Mouse (Mus musculus) liver, postnatal 0 days (tissue): ENCODE measurements around the gene Lrrc20. TPM values are rescaled to one million over a fixed set of nuclear protein-coding genes. Genes with fewer than 3 reads are reported as not detected.

Experiments used
- ATAC-seq: fragments of 200-750 bp; cut with Nextera tagmentation; 2 replicates; pipeline ENCODE4 v1.8.0; 2017; ENCODE audit warnings: mild to moderate bottlenecking, moderate library complexity
- DNase-seq: peaks from one replicate; pipeline ENCODE4 v3.0.0-alpha.2; 2016
- H3K27ac ChIP-seq: fragments of 300-500 bp; sonication (generic); 2 replicates; pipeline ENCODE4 v1.5.1; 2014; ENCODE audit warnings: antibody characterized with exemption, moderate library complexity, mild to moderate bottlenecking, low read depth
- H3K27me3 ChIP-seq: fragments of 300-500 bp; sonication (generic); 2 replicates; pipeline ENCODE4 v1.6.1; 2014; ENCODE audit warnings: low read length, control low read depth, mixed read lengths; ENCODE audit not compliant: insufficient read depth
- H3K36me3 ChIP-seq: fragments of 300-500 bp; sonication (generic); replicated peaks from 2 replicates; pipeline ENCODE4 v1.6.1; 2014; ENCODE audit warnings: mild to moderate bottlenecking, control low read depth, low read length, moderate library complexity, mixed read lengths; ENCODE audit not compliant: insufficient read depth
- H3K4me1 ChIP-seq: fragments of 300-500 bp; sonication (generic); 2 replicates; pipeline ENCODE4 v1.6.1; 2014; ENCODE audit warnings: antibody characterized with exemption, mild to moderate bottlenecking, control low read depth; ENCODE audit not compliant: insufficient read depth
- H3K4me2 ChIP-seq: fragments of 300-500 bp; sonication (generic); 2 replicates; pipeline ENCODE4 v1.6.1; 2014; ENCODE audit warnings: low read depth, mild to moderate bottlenecking, low read length, moderate library complexity, mixed read lengths
- H3K4me3 ChIP-seq: fragments of 300-500 bp; sonication (generic); 2 replicates; pipeline ENCODE4 v1.5.1; 2014; ENCODE audit warnings: low read depth, low read length
- H3K9ac ChIP-seq: fragments of 300-500 bp; sonication (generic); replicated peaks from 2 replicates; pipeline ENCODE4 v1.6.1; 2014; ENCODE audit warnings: mild to moderate bottlenecking, moderate library complexity
- H3K9me3 ChIP-seq: fragments of 300-500 bp; sonication (generic); 2 replicates; pipeline ENCODE4 v1.6.1; 2016; ENCODE audit warnings: mild to moderate bottlenecking, control low read depth, low read length, mixed read lengths
- CTCF ChIP-seq: sonication (generic); IDR thresholded peaks from 2 replicates; pipeline ENCODE4 v1.5.1; 2016; ENCODE audit warnings: antibody characterized with exemption, low read depth
- EP300 ChIP-seq: IDR thresholded peaks from 2 replicates; pipeline ENCODE4 v1.6.1; 2016; ENCODE audit warnings: antibody characterized with exemption, low read depth, mild to moderate bottlenecking
- WGBS: fragments of 180-500 bp; shearing (Covaris S2); extraction: QIAGEN DNeasy Blood & Tissue Kit; methylation state at CpG from one replicate; pipeline ENCODE4 v1.1.7; 2014; ENCODE audit not compliant: insufficient replicate concordance; 5-methylcytosine and 5-hydroxymethylcytosine counted together
- polyA plus RNA-seq: library from polyadenylated mRNA; unstranded; fragments of >200 nt; fragmentation: Nextera tagmentation; extraction: Ambion mirVana; gene quantifications from 2 replicates; pipeline ENCODE4 v1.2.1, GENCODE M21; 2015

Gene Lrrc20
- polyA plus RNA-seq, 1 experiment from 2014 or later = 3.0 TPM

- peak overlapping the region; percentile 51 for H3K27ac ChIP-seq
- H3K4me3 ChIP-seq = no peak overlapping the region
- H3K9ac ChIP-seq = no peak overlapping the region
- 71% methylated on average over 6 of the region's 6 CpGs for WGBS
- TF ChIP-seq CTCF = no peak
- no peak for TF ChIP-seq EP300
- no peak for DNase-seq
- no peak overlapping the region for H3K4me2 ChIP-seq
- H3K36me3 ChIP-seq = no peaks in the 10 kb centered on the region
- ATAC-seq = peak; percentile 74
- peaks cover 14% of the 10 kb centered on the region for H3K4me1 ChIP-seq
- H3K9me3 ChIP-seq = no peaks in the 10 kb centered on the region
- H3K27me3 ChIP-seq = no peaks in the 10 kb centered on the region
Measured at GRCm38 (mm10) chr10:61488522-61489110, 13.0 kb downstream of the Lrrc20 start.

DNA sequence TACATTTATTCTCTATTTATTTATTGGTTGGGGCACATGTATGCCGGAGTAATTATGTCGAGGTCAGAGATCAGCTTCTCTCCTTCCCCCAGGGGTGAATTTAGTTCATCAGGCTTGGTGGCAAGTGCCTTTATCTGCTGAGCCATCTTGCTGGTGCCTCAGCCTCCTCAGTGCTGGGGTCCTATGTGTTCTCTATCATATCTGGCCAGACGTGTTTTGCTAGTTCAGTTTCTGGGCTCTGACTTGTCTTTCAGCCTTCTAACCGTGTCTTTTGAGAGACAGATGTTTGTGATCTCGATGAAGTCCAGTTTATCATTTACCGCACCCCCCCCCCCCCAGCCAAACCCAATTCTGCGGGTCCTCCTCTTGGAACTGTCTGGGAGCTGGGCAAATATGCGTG, 16.0 kb downstream of the Lrrc20 start:
- DNase-seq (peak; percentile 22), ATAC-seq (peak; percentile 47)
- 0 out of 2 replicates have a peak overlapping the region, but pooled peaks have one; percentile 6 for H3K4me3 ChIP-seq
- 20% methylated on average over 8 of the region's 8 CpGs for WGBS
- peak overlapping the region; percentile 64 for H3K4me2 ChIP-seq
- TF ChIP-seq EP300 = peak; percentile 81; the same call in 1 of the 2 replicates
- no peak for TF ChIP-seq CTCF
- no peaks in the 10 kb centered on the region for H3K9me3 ChIP-seq
- no peaks in the 10 kb centered on the region for H3K36me3 ChIP-seq
- H3K27me3 ChIP-seq = no peaks in the 10 kb centered on the region
- H3K9ac ChIP-seq = peak overlapping the region; percentile 34; the same call in 1 of the 2 replicates
- peaks cover 18% of the 10 kb centered on the region for H3K4me1 ChIP-seq
- H3K27ac ChIP-seq = peak overlapping the region; percentile 62

DNA sequence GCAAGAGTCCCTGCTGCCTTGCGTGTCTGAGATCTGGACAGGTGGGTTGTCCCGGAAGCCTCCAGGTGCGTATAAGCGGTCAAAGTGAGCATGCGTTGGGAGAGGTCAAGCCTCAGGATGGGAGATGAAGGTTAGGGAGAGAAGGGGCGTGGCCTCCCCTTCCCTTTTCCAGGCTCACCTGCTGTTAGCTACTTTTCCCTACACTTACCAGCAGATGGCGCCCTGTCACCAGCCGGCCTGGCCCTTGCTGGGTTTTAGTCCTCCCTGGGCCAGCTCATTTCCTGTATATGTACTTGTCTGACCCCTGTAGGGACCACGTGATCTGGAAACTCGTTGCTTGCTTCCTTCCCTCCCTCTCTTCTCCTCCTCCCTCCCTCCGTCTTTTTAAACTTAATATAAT, 16.4 kb downstream of the Lrrc20 start:
- H3K4me2 ChIP-seq = peak overlapping the region; percentile 64
- WGBS = 5% methylated on average over 11 of the region's 11 CpGs

DNA sequence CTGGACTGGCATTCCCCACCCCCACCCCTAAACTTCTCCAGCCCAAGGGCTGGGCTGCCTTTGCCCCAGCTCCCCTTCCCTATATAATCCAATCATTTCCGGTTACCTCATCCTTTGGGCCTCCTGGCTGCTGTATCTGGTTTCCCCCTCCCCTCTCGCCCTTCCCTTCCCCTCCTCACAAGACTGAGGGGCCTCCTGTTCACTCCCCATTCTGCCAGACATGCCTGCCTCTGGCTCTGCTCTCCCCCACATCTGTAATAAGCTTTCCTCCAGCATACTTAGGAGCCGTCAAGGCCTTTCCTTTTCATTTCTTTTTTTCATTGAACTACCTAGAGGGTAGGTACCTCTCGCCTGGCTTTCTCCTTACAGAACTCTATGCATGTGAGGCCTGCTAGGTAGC, 19.9 kb downstream of the Lrrc20 start:
- Histone ChIP-seq H3K4me3 (no peak overlapping the region), H3K9me3 (no peaks in the 10 kb centered on the region), H3K4me1 (peaks cover 8% of the 10 kb centered on the region), H3K36me3 (no peaks in the 10 kb centered on the region), H3K4me2 (no peak overlapping the region), H3K27ac (peak overlapping the region; percentile 62; the same call in 1 of the 2 replicates), H3K9ac (peak overlapping the region; percentile 46), H3K27me3 (no peaks in the 10 kb centered on the region)
- no peak for TF ChIP-seq EP300
- TF ChIP-seq CTCF = no peak
- 63% methylated on average over 4 of the region's 4 CpGs for WGBS
- no peak for ATAC-seq
- no peak for DNase-seq

More for the DNA sequence above, 16.4 kb downstream of the Lrrc20 start:
- 0 out of 2 replicates have a peak overlapping the region, but pooled peaks have one; percentile 6 for H3K4me3 ChIP-seq
- no peaks in the 10 kb centered on the region for H3K27me3 ChIP-seq
- peak overlapping the region; percentile 34; the same call in 1 of the 2 replicates for H3K9ac ChIP-seq
- peak; percentile 90 for DNase-seq
- peak; percentile 77 for ATAC-seq
- no peaks in the 10 kb centered on the region for H3K9me3 ChIP-seq
- H3K27ac ChIP-seq = peak overlapping the region; percentile 62
- H3K36me3 ChIP-seq = no peaks in the 10 kb centered on the region
- peaks cover 18% of the 10 kb centered on the region for H3K4me1 ChIP-seq
- TF ChIP-seq CTCF = peak; percentile 99
- TF ChIP-seq EP300 = no peak; the same call in 1 of the 2 replicates

GRCm38 (mm10) chr10:61496231-61496630, 20.6 kb downstream of the Lrrc20 start:
- DNase-seq (peak; percentile 27), ATAC-seq (peak; percentile 28; the same call in 1 of the 2 replicates)
- H3K4me3 ChIP-seq = no peak overlapping the region
- 64% methylated on average over 9 of the region's 9 CpGs for WGBS
- H3K27ac ChIP-seq = peak overlapping the region; percentile 62
- no peak for TF ChIP-seq CTCF
- no peak for TF ChIP-seq EP300
- H3K9me3 ChIP-seq = no peaks in the 10 kb centered on the region
- H3K4me1 ChIP-seq = peaks cover 8% of the 10 kb centered on the region
- H3K9ac ChIP-seq = no peak overlapping the region; the same call in 1 of the 2 replicates
- no peaks in the 10 kb centered on the region for H3K27me3 ChIP-seq
- no peaks in the 10 kb centered on the region for H3K36me3 ChIP-seq
- H3K4me2 ChIP-seq = 0 out of 2 replicates have a peak overlapping the region, but pooled peaks have one; percentile 13

GRCm38 (mm10) chr10:61499505-61500466, 24.2 kb downstream of the Lrrc20 start:
- TF ChIP-seq EP300 (no peak), CTCF (no peak)
- Histone ChIP-seq H3K27me3 (no peaks in the 10 kb centered on the region), H3K4me1 (peaks cover 4% of the 10 kb centered on the region), H3K36me3 (no peaks in the 10 kb centered on the region), H3K4me2 (no peak overlapping the region), H3K4me3 (no peak overlapping the region), H3K9ac (no peak overlapping the region), H3K27ac (no peak overlapping the region), H3K9me3 (no peaks in the 10 kb centered on the region)
- DNase-seq (no peak), ATAC-seq (no peak)
- 84% methylated on average over 20 of the region's 20 CpGs for WGBS
